Mouse (Mus musculus): ENCODE results near the gene Cybc1.

The Cybc1 gene

DNA sequence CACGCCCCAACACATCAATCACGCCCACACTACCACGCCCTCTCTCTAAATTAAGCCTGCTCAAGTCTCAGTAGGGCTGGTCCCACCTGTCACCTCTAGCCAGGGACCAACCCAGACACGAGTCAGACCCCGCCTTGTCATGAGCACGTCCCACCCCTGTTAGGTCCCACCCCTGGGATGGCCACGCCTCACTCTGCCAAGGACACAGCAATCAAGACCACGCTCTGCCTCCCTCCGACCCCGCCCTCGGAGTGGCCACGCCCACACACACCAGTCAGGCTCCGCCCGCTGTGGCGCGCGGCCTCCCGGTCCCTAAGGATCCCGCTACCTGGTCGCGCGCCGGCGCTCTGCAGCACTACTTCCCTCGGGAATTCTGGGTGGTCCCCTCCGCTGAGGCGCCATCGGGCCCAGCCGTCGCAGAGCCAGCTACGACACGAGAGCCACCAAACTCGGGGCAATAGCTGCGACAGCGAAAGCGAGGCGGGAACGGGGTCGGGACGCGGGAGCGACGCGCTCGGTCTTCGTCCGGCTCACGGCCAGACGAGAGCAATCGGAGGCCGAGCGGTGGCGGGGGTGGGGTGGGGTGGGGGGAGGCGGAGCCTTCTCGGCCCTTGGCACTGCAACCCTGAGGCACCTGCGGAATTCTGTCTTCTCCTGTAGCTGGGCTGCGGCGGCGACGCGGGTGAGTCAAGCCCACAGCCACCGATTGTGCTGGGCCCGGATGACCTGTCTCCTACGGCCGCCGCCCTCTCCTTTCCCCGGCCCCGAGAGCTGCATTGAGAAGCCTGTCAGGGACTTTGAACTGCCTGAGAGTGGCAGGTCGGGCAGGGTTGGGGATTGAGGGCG, 24.7 kb downstream of the Cybc1 start, which contains the start of the genes Hexdc and Ogfod3:
Gene Hexdc, plus strand, starts transcription at position 273 of the 846 bp plus-strand sequence.
Gene Ogfod3, minus strand, starts transcription at position 551 of the 846 bp plus-strand sequence.
- peak; percentile 97 to 98 for DNase-seq

DNA sequence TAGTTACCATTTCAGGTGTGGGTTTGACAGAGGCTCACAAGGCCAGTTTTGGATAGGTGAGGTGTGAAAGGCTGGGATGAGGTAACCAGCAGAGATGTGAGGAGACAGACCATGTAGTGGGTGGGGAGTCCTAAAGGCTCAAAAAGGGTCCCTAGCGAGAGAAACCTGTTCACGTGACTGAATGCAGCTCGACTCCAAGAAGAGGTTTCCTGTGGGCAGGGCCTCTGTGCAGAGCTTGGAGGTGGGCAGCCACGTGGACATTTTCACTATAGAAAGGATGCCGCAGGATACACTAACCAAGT, 25.3 kb downstream of the Cybc1 start:
- no peak for DNase-seq

DNA sequence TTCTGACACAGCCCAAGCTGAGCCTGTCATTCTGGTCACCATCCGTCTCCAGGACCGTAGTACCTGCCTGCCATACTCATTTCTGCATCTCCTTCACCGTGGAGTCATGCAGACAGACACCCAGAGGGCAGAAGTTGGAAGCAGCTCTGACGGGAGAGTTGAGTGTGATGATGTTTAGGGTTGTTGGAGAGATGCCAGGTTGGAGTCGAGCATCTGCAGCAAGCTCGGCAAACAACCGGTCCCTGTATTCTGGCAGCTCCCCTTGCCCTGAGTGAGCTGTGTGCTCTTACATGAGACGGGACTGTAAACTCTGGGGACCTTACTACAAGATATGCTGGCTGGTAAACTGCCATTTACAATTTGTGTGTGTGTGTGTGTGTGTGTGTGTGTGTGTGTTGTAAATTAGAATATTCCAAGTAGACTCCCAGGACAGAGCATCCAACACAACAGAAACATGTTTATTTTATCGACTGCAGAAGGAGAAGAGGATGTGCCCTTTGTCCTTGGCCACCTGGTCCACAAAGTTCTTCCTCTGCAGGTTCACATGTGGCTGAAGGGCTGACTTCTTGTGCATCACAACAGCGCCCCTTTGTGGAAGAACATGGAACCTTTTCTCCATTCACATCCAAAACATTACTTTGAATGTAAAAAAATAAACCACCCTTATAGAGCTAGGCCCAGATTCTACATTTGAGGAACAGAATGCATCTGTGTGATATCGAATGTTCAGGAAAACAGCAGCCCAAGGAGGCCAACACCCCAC, 27.5 kb downstream of the Cybc1 start:
- peak; percentile 66 to 77 for DNase-seq

DNA sequence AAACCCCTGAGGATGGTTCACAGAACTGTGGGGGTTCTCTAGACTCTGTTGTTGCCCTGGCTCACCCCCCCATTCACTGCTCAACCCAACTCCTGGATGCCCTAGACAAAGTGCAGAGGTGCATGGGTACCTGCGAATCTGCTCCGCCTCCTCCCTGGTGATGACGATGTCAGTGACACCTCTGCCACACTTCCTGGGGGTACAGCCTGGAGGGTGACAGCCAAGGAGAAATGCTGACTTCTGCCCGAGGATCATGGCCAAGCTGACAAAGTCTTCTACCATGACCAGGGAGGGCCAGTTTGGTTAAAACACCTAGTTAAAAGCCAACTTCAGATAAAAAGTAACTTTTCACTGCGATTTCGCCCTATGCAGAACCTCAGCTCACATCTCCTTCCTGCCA, 28.3 kb downstream of the Cybc1 start:
- DNase-seq = no peak

DNA sequence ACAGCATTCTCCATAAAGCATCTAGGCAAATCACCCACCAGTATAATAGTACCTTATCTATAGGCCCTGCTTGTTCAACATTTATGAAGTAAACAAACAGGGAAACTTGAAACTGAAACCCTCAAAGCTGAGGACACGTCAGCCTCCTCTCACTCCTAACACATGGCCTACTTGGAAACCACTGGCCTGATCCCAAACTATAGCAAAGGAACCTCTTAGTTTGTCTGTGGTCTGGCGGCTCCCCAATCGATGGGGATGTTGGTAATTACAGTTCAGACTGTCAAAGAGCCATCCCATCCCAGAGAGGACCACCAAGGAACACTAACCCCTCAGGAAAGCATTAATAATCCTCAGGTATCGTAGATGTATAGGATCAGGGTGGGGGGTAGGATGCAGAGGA, 29.3 kb downstream of the Cybc1 start:
- no peak for DNase-seq

DNA sequence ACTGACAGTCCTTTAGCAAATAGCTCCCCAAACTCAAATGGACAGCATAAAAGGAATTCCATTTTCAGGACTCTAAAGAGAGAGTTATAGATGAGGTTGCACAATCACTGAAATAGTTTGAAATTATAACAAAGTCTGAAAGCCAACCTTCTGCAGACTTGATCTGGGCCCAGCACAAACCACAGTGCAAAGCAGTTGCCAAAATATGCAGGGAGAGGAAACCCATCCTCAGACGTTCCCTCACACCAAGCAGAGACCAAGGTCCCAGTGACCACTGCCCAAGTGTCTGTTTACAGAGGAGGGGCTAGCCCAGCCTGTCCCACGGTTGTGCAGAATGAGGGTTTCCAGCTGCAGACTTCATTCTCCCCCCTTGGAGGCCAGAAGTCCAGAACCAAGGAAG, 30.5 kb downstream of the Cybc1 start:
- no peak for DNase-seq

DNA sequence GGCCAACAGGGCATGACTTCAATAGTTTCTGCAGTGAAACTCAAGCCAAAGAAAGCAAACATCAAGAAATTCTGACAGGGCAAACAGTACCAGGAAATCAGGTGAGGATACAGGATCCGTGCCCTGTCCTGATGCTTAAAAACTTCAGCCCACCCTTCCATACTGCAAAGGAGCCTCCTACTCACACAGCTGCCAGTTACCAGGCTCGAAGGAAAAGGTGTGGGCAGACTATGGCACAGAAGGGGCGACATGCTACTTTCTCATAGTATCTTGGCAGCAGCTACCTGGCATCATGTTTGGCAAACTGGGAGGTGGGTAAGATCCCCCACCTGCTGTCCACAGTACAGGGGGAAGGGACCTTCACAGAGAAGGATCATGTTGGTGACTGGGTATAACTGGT, 35.7 kb downstream of the Cybc1 start:
- no peak for DNase-seq

DNA sequence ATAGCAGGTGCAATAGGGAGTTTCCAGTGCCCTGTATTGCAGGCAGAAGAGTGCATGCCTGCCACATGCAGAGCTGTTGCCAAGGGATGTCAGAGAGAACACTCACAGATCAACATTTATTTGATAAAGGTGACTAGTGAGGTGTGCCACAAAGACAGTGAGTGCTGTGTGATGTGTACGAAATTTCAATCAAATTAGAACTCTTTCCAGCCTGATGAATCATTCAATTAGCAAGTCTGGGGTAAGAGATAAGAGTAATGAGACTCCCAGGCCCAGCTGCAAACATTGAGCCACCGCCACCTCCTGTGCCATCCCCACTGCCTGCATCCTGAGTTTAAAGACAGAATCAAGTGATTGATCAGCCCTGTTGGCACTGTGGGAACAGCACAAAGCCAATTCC, 36.4 kb downstream of the Cybc1 start:
- DNase-seq = no peak

DNA sequence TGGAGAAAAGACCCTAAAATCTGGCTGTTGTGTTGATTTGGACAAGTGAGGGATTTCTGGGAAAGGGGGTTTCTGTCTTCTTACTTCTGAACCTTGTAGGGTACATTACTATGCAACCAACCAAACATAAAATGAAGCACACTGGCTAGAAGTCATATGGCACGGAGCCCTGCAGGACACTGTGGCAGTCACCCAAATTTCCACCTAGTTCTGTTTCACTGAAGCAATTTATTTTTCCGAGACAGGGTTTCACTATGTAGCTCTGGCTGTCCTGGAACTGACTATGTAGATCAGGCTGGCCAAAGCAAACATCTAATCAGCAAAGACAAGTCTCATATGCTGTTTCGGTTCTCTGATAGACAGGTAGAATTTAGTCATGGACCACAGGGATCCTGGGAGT, 39.4 kb downstream of the Cybc1 start:
- DNase-seq = peak; percentile 67 to 69

DNA sequence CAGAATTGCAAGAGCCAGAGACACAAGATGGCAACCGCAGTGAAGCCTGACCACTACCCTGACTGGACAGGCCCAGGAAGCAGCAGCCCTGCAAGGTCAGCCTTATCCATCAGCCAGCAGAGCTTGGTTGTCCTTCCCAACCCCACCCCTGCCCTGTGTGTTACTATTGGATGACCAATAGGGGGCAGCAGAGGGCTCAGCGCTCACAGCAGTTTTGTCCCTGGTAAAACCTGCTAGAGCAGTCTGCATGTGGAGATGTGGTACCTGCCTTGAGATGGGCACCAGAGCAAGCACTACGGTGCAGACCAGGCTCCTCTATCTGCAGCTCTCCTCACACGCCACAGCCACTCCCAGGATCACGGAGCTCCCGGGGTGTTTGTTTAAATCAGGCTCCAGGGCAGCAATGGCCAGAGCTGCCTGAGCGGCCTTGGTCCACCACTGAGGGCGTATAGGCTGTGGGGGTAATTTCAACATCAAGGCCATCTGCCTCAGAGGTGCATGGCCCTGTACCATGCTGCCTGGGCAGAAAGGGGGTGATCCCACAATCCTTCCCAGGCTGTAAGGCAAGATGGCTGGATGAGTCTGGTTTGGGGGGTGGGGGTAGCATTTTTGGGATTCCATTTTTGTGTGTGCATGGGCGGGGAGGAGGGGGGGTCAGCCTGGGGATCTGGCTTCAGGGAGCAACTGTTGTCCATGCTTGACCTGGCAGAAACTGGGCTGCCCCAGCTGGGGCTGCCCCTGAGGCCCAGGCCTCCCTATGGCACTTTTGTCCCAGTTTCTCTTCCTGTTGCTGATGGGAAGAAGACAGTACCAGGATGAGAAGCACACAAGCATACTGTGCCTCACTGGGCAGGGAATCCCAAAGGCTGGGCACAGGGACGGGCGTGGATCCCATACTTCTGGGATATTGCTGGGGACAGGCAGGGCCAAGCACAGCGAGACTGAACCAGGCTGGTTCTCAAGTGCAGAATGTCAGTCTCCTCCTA, 52.5 kb downstream of the Cybc1 start:
- DNase-seq = peak; percentile 82 to 84

DNA sequence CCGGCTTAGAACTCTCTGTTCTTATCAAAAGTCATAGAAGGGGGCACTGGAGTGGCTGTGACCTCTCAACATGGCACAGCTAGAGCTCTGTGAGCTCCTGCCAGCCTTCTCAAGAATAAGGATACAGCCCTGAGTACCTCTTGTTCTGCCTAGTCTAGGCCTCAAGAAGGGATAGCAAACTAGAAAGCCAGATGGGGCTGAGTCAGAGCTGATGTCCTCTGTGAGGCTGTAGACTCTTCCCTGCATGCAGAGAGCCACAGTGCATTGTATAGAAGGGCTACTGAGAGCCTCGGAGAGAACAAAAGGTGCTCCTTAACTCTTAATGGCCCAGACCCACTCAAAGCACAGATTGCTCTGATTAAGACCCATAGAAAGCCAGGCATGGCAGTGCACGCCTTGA, 54.9 kb downstream of the Cybc1 start:
- no peak for DNase-seq

DNA sequence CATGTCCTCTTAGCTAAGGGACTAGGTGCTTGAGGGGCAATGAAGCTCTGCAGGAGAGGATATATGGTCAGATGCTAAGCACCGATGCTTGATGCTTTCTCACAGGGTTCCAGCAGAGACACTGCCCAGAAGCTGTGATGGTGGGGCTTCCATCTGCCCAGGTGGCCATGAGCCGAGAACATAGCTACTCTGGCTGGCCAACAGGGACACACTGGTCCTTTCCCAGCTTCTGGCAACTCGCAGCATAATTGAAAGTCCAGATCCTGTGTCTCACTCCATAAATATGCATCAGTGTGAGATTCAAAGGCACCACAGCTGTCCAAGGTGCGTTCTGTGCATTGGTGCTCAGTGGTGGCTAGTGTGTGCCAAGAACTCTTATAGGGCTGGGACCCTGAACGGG, 55.9 kb downstream of the Cybc1 start:
- no peak for DNase-seq

Data from cerebellum, postnatal 10 days (tissue).